Mouse (Mus musculus) G1E (cell line): Measurements from ENCODE around the gene Ak7. TPM values are rescaled to one million over a fixed set of nuclear protein-coding genes. Genes with fewer than 3 reads are reported as not detected.

Experiments used
- ATAC-seq: 2 replicates; pipeline ENCODE4 v1.8.0; 2016; ENCODE audit warnings: mild to moderate bottlenecking; ENCODE audit not compliant: insufficient number of reproducible peaks, poor library complexity, low FRiP score, severe bottlenecking; ENCODE audit errors: extremely low read depth
- DNase-seq: peaks from one replicate; pipeline ENCODE4 v3.0.0; 2012; ENCODE audit warnings: low spot score
- H3K27me3 ChIP-seq: 2 replicates; pipeline ENCODE4 v1.6.1; 2012; ENCODE audit warnings: mild to moderate bottlenecking, low read length, inconsistent platforms; ENCODE audit not compliant: insufficient read depth
- H3K36me3 ChIP-seq: replicated peaks from 2 replicates; pipeline ENCODE3; 2012; ENCODE audit warnings: mild to moderate bottlenecking, inconsistent platforms
- H3K4me1 ChIP-seq: 2 replicates; pipeline ENCODE4 v1.6.1; 2012; ENCODE audit warnings: low read depth, low read length, inconsistent platforms, mixed read lengths; ENCODE audit not compliant: insufficient read depth
- H3K4me3 ChIP-seq: 2 replicates; pipeline ENCODE4 v1.5.1; 2012; ENCODE audit warnings: low read depth, mild to moderate bottlenecking, inconsistent platforms, low read length, moderate library complexity, mixed read lengths
- H3K9me3 ChIP-seq: replicated peaks from 2 replicates; pipeline ENCODE4 v1.6.1; 2012; ENCODE audit warnings: inconsistent platforms
- CTCF ChIP-seq: IDR thresholded peaks from 2 replicates; pipeline ENCODE4 v1.5.1; 2012; ENCODE audit warnings: low read depth, low read length, inconsistent platforms, mixed read lengths
- GATA1 ChIP-seq: IDR thresholded peaks from 2 replicates; pipeline ENCODE4 v1.6.1; 2012; ENCODE audit warnings: borderline replicate concordance, low read length, inconsistent platforms, mixed read lengths
- GATA2 ChIP-seq: IDR thresholded peaks from 2 replicates; pipeline ENCODE4 v1.6.1; 2012; ENCODE audit warnings: low read depth, low read length, inconsistent platforms, borderline replicate concordance
- POLR2AphosphoS5 ChIP-seq: IDR thresholded peaks from 2 replicates; pipeline ENCODE4 v1.6.1; 2012; ENCODE audit warnings: low read depth, low read length, inconsistent platforms; ENCODE audit not compliant: insufficient replicate concordance
- TAL1 ChIP-seq: conservative IDR thresholded peaks from 2 replicates; pipeline ENCODE4 v1.6.1; 2012; ENCODE audit warnings: low read depth, low read length, inconsistent platforms, mixed read lengths
- polyA plus RNA-seq: library from polyadenylated mRNA; stranded (reverse); fragments of >175 nt; gene quantifications from 2 replicates; pipeline ENCODE4 v1.2.3, GENCODE M21; 2012
- total RNA-seq, 2 experiments: library from RNA; stranded (forward) in 1 of 2; stranded (reverse) in 1 of 2; fragments of 200-1000 nt in 1 of 2; fragments of >200 nt in 1 of 2; fragmentation: Nextera tagmentation in 1 of 2; gene quantifications; 2 replicates each; pipeline ENCODE4 v1.2.3; 2014 to 2017

Ak7 gene
- total and polyA plus RNA-seq, 3 experiments: 0.18 to 1.4 (median 0.44) TPM

DNA sequence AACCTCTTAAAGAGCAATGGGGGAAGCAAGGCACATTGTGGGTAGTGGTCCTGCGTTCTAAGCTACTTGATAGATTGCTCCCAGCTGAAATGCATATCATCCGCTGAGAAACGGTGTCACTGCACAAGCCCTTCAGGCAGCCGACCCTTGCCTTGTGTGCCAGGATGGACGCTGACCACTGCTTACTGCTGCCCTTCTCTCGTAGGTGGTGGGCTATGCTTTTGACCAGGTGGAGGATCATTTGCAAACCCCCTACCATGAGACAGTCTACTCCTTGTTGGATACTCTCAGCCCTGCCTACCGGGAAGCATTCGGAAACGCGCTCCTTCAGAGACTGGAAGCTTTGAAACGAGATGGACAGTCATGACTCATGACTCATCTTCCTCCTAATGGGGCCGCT lies 5.3 kb upstream of the Ak7 start:
- ATAC-seq: no peak
- H3K27me3 ChIP-seq: no peaks in the 10 kb centered on the region
- no peak for TF ChIP-seq GATA2
- TF ChIP-seq POLR2AphosphoS5: peak; percentile 60; the same call in 1 of the 2 replicates
- H3K4me3 ChIP-seq: no peak overlapping the region
- H3K9me3 ChIP-seq: no peaks in the 10 kb centered on the region
- H3K4me1 ChIP-seq: peaks cover 19% of the 10 kb centered on the region
- peaks cover 55% of the 10 kb centered on the region for H3K36me3 ChIP-seq
- no peak for DNase-seq

DNA sequence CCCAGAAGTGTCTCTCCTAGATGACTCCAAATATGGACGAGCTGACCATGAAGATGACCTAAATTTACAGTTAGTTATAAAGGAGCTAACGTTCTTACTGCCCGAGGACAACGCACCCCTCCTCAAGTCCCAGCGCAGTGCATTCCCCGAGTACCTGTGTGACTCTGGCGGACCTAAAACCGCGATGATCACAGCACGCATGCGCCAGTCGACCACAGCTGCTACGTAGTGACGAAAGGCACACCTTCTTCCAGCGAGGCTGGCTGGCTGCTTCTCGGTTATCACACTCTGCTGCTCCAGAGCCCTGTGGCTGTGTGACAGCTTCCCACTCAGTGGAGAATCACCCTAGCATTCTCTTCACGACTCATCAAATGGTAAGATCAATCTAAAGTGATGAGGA lies 12.8 kb downstream of the Ak7 start:
- Histone ChIP-seq H3K27me3 (peaks cover 44% of the 10 kb centered on the region), H3K4me3 (peak overlapping the region; percentile 43; the same call in 1 of the 2 replicates), H3K4me1 (peaks cover 33% of the 10 kb centered on the region), H3K36me3 (no peaks in the 10 kb centered on the region), H3K9me3 (no peaks in the 10 kb centered on the region)
- ATAC-seq (no peak), DNase-seq (no peak)
- TF ChIP-seq GATA1: no peak
- no peak for TF ChIP-seq CTCF
- no peak for TF ChIP-seq POLR2AphosphoS5
- TF ChIP-seq GATA2: no peak

DNA sequence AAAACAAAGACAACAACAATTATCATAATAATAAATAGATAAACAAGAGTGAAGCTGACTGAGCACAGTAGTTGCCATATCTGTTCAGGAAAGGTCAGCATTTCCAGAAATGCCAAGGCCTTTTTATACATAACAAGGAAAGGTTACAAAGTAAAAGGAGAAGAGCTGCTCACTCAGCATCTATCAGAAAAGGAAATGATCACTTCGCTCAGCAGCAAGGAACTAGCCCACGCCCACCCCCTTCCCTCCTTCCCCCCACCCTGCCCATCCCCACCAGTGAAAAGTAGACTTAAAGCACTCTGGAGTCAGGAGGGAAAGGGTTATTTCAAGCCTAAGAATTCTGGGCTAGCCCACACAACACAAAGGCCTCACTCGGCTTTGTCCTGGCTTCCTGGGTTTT lies 14.4 kb downstream of the Ak7 start:
- Histone ChIP-seq H3K36me3 (no peaks in the 10 kb centered on the region), H3K9me3 (no peaks in the 10 kb centered on the region), H3K4me3 (no peak overlapping the region), H3K4me1 (peaks cover 46% of the 10 kb centered on the region), H3K27me3 (peaks cover 38% of the 10 kb centered on the region)
- TF ChIP-seq GATA1: no peak
- ATAC-seq: no peak
- no peak for DNase-seq

DNA sequence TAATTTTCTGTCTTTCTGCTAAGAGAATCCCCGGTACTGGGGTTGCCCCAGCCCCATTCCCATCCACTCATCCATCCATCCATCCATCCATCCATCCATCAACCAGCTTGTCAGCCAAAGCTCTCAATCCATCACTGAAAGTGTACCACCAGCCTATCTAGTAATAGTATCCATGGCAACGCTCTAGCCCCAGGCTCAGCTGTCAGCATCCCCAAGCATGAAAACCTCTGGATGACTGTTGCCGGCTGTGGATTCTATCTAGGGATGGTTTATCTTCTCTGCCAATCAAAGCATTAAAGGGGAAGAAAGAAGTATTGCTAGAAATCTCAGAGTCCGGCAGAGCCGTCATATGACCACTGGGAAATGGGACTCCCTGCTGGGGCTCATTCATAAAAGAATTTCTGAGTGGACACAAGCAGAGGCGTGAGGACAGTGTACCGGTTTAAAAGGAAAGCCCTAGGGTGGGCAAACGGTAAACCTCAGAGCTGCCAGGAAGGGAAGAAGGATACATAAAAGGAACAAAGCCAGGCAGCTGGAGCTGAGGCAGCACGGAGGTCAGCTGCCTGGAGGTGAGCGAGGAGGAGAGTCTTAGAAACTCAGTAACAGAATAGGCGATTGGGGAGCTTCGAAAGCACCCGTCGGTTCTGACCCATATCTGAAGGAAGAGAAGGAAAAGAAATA lies 15.8 kb downstream of the Ak7 start:
- Histone ChIP-seq H3K27me3 (peaks cover 27% of the 10 kb centered on the region), H3K4me1 (peaks cover 52% of the 10 kb centered on the region), H3K4me3 (no peak overlapping the region), H3K36me3 (no peaks in the 10 kb centered on the region), H3K9me3 (no peaks in the 10 kb centered on the region)
- no peak for ATAC-seq
- no peak for DNase-seq
- TF ChIP-seq GATA1: no peak
- no peak for TF ChIP-seq TAL1
- no peak for TF ChIP-seq POLR2AphosphoS5
- TF ChIP-seq GATA2: no peak
- TF ChIP-seq CTCF: no peak

DNA sequence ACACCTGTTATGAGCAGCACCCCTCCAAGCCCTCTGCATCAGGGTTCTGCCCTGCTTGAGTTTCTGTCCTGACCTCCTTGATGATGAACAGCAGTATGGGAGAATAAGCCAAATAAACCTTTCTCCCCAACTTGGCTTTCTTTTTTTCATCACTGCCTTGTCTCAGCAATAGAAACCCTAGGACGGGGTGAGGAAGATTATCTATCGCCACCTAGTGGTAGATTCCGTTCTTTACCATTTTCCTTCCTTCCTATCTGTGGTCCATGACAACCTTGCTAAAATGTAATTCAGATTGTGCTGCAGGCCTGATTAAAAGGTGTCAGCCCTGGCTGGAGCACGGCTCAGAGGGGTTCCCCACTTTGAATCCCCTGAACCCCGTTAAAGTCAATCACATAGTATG lies 16.9 kb downstream of the Ak7 start:
- Histone ChIP-seq H3K9me3 (0 out of 2 replicates have a peak, but pooled peaks cover 2% of the 10 kb centered on the region), H3K27me3 (peaks cover 27% of the 10 kb centered on the region), H3K4me1 (peaks cover 63% of the 10 kb centered on the region), H3K36me3 (no peaks in the 10 kb centered on the region), H3K4me3 (no peak overlapping the region)
- TF ChIP-seq CTCF (peak; percentile 83), TAL1 (no peak)
- DNase-seq (peak; percentile 68), ATAC-seq (peak; percentile 55; the same call in 1 of the 2 replicates)

DNA sequence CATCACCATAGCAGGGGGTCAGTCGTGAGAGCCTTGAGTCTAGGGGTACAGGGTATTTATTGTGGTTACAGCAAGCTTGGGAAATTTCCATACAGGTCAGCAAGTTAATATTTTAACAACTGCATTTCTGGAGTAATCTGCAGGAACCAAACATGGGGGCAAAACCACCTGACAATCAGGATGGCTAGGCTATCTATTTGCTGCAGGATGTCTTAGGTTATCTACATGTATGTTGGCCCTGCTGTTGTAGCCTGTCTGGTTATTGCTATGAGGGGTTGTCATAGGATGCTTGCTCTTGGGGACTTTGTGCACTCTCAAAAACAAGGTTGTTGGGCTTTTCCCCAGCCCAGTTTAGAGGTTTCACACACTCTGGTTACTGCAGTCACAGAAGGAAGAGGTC lies 18.8 kb downstream of the Ak7 start:
- DNase-seq (no peak), ATAC-seq (no peak)
- Histone ChIP-seq H3K4me1 (peaks cover 64% of the 10 kb centered on the region), H3K36me3 (no peaks in the 10 kb centered on the region), H3K4me3 (no peak overlapping the region), H3K27me3 (peaks cover 13% of the 10 kb centered on the region), H3K9me3 (0 out of 2 replicates have a peak, but pooled peaks cover 2% of the 10 kb centered on the region)
- no peak for TF ChIP-seq GATA1
- TF ChIP-seq TAL1: peak; percentile 47
- no peak for TF ChIP-seq CTCF

DNA sequence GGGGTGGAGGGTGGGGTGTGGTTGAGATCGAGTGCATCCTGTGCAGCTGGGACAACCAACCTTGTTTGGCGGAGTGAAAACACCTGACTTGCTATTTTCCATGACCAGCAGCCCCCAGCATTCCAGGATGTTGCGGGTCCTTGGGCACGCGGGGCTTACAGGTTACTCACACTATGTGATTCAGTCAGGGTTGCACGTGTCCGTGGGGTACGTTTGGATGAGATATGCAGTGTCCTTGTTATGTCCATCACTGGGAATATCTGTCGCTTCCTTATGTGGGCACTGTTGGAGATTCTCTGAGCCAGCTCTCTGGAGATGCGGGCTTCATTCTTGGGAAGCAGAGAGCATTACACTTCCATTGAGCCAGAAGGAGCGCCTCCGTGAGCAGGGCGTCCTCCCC lies 20.0 kb downstream of the Ak7 start:
- Histone ChIP-seq H3K27me3 (peaks cover 8% of the 10 kb centered on the region; the same call in 1 of the 2 replicates), H3K36me3 (no peaks in the 10 kb centered on the region), H3K4me3 (no peak overlapping the region), H3K9me3 (0 out of 2 replicates have a peak, but pooled peaks cover 2% of the 10 kb centered on the region), H3K4me1 (peaks cover 68% of the 10 kb centered on the region)
- TF ChIP-seq POLR2AphosphoS5 (no peak), GATA2 (no peak)
- DNase-seq (no peak), ATAC-seq (no peak)
